Mouse (Mus musculus): ENCODE measurements around the gene Cd300lb.

The Cd300lb gene

GRCm38 (mm10) chr11:114883251-114883789 is 50.9 kb downstream of the Cd300lb start:
- DNase-seq (ENCODE audit: low read depth, low spot score), result no peak

DNA sequence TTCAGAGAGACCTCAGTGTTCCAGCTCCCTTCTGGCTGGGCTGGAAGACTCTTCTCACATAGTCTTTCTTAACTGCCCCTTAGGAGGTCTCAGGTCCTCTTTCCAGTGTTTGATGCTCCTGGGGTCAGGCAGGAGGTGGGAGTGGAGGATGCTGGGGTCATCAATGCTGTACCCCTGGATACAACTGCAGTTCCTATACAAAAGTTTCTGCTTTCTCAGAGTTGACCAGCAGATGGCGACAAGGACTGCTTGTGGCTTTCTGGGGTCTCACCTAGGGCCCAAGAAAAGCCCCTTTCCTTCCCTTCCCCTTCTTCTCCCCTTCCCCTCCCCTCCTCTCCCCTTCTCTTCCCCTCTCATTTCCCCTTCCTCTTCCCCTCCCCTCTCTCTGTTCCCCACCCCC is 53.6 kb downstream of the Cd300lb start:
- DNase-seq (ENCODE audit: low read depth, low spot score), result no peak

- no peak for DNase-seq (ENCODE audit: low read depth, low spot score)
These were observed 54.0 kb downstream of the Cd300lb start for GRCm38 (mm10) chr11:114880185-114880584.

DNA sequence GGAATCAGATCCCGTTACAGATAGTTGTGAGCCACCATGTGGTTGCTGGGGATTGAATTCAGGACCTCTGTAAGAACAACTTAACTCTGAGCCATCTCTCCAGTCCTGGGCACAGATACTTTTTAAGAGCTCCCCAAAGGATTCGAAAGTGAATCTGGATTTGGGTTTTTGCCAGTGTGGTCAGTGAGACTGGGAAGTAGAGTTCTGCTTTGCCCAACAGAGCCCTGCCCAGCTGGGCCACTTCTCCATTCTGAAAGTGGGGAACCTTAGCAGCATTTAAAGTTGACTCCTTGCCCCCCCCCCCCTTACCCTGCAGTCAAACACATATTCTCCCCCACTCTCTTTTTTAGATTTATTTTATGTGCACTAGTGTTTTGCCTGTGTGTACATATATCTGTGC is 54.5 kb downstream of the Cd300lb start:
- DNase-seq (ENCODE audit: low read depth, low spot score), result no peak

DNA sequence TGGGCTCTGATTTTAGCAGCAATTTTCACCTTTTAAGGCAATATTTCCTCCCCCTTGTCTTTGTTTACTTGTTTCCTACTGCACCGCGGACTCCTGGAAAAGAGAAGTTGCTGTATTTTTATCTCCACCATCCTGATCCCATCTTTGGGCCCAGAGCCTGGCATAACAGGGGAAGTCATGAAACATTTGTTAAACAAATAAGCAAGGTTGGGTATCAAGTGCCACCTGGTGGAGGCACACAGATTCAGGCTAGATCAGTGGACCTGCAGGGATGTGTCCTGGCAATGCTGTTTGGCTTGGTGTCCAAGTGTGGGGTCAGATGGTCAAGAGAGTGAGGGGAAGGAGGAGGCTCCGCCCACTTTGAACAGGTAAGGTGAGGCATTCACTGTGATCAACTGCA is 57.0 kb downstream of the Cd300lb start:
- no peak for DNase-seq (ENCODE audit: low read depth, low spot score)

- DNase-seq (ENCODE audit: low read depth, low spot score), result no peak
These were observed 57.6 kb downstream of the Cd300lb start for GRCm38 (mm10) chr11:114876621-114877020.

- DNase-seq (ENCODE audit: low read depth, low spot score), result no peak
These were observed 58.0 kb downstream of the Cd300lb start for GRCm38 (mm10) chr11:114876176-114876575.

DNA sequence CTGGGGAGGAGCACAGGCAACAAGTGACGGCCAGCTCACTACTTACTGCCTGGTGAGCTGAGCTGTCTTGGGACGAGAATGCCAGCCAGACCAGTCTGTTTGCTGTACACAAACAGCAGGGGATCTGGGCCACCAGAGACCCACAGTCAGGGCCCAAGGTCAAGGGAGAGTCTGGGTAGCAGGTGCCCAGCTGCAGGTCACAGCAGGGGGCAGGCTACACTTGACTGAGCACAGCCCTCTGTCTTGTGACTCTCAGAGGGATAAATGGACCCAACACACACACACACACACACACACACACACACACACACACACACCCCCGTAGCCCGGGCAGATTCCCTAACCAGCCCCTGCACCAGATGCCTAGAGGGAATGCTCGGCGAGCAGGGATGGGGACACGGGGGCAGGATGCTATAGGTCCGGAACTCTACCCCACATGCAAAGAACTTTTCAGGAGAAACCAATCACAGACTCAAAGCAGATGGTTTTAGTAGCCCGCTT is 58.8 kb downstream of the Cd300lb start:
- peak; percentile 47 for DNase-seq (ENCODE audit: low read depth, low spot score)

DNA sequence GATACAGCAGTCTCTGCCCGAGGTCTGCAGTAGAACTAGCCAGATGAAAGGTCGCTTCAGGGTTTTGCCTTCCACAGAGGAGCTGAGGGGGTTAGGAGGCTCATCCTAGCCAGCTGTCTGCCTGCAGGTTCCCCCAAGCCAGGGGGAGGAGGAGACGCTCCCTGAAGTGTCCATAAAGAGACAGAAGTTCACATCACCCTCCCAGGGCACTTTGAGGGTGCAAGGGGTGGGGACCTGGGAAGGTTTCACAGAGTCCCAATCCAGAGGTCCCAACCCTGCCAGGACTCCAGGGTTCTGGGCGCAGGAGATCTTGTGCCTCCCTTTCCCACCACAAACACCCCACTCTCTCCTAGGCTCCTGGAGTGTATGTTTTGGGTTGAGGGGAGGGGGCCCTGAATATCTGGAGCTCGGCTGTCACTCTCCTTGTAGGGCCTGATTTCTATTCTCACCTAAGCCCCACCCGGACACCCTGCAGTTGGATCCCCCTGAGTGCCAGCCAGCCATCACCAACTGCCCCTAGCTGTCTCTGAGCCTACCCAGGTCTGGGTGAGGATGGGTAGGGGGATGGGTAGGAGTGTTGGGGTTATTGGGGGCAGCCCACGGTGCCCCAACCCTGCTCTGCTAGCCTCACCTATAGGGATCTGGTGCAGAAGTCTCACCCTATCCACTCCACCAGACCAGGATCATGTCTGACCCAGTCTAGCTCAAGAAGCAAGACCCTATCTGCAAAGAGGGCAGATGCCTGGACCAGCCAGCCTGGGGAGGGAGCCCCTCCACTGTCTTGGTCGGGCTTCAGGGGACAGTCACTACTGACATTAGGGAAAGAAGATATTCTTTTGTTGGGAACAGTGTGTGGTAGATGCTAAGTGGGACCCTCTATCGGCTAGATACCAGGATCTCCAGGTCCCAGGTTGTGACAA is 59.7 kb downstream of the Cd300lb start:
- no peak for DNase-seq (ENCODE audit: low read depth, low spot score)

DNA sequence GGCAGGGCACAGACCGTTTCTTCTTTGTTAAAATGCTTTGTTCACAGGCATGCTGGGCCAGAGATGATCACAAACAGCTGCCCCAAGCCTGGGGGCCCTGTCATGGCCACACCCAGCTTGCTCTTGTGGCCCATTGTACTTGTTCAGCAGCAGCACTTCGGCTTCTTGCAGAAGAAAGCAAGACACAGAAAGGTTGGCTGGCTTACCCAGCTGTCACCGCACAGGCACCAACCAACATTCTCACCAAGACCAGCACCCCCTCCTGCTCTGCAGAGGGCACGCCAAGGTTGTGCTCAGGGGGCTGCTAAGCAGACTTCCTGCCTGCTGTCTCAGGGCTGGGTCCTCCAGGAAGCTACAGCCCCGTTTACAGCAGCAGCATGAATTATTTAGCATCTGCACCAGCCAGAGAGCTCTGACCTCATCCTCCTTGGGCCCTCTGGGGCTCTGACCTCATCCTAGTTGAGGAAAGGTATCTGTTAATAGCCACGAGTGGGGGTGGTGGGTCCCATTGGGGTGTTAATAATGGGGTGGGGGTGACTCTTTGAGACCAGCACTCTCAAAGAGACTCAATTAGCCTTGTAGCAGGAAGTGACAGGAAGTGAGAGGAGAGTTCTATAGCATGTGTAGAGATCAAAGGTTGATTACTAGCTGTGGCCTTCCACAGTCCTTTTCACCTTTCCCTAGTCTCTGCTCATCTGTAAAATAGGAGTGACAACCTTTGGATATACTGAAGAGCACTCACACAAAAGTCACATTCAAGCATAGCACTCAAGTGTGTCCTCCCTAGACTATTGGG is 61.0 kb downstream of the Cd300lb start:
- peak; percentile 57 for DNase-seq (ENCODE audit: low read depth, low spot score)
